Mouse (Mus musculus): ENCODE measurements around the gene Cacna1e. TPM values are rescaled to one million over a fixed set of nuclear protein-coding genes. Genes with fewer than 3 reads are reported as not detected.

The Cacna1e gene
- polyA plus RNA-seq, 1 experiment from 2014 or later: 0.39 TPM

DNA sequence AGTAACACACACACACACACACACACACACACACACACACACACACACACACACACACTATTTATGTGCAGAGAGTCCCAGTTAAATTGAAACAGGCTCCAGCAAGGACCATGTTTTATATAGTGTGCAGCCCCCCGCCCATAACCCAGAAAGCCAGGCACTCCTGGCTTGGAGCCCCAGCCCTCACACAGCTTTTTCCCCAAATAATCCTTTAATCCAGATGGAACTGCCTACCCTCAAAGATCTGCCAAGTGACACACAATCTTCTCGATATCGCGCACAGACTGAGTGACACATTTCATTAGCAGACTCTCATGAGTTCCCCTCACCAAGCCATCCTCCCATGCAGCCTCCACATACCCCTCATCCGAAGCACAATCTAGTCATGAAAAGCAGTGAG lies 4.2 kb upstream of the Cacna1e start:
- H3K9ac ChIP-seq (ENCODE audit: low read length): no peak overlapping the region
- DNase-seq (ENCODE audit: low spot score) (no peak), ATAC-seq (ENCODE audit: low FRiP score, low TSS enrichment) (no peak)
- WGBS: 62% methylated on average over 5 of the region's 5 CpGs
- H3K4me3 ChIP-seq (ENCODE audit: low read depth, low read length): no peak overlapping the region
- no peaks in the 10 kb centered on the region for H3K4me1 ChIP-seq (replicated peaks; ENCODE audit: control insufficient read depth, insufficient read depth)
- no peaks in the 10 kb centered on the region for H3K27me3 ChIP-seq (ENCODE audit: control insufficient read depth, insufficient read depth, low read length)
- no peak overlapping the region for H3K27ac ChIP-seq (replicated peaks)
- H3K4me2 ChIP-seq (replicated peaks; ENCODE audit: low read depth): no peak overlapping the region
- TF ChIP-seq CTCF (IDR thresholded peaks at IDR 0.05; ENCODE audit: low read depth): no peak
- TF ChIP-seq EP300 (optimal IDR thresholded peaks at IDR 0.05): no peak
- H3K9me3 ChIP-seq (ENCODE audit: control insufficient read depth, low read length): no peaks in the 10 kb centered on the region
- H3K36me3 ChIP-seq (ENCODE audit: control insufficient read depth, insufficient read depth, low read length): no peaks in the 10 kb centered on the region

DNA sequence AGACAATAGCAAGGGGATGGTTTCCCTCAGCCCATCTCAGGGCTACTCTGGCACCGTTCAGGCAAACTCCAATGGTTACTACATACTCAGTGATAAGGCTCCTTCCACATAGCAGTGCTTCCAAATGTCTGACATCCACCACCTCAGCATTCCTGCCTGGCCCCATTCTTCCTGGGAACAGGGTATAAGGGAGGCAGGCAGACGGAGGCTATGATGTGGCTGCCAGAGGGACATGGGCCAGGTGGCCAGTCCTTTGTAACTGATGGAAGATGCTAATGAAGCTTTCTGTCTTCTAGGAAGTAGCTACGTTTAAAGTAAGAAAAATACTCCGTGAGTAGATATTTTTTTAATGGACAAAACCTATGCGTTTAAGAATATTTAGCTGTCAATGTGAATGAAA lies 3.7 kb upstream of the Cacna1e start:
- TF ChIP-seq CTCF (IDR thresholded peaks at IDR 0.05; ENCODE audit: low read depth): no peak
- no peak for TF ChIP-seq EP300 (optimal IDR thresholded peaks at IDR 0.05)
- ATAC-seq (ENCODE audit: low FRiP score, low TSS enrichment) (no peak), DNase-seq (ENCODE audit: low spot score) (no peak)
- H3K27me3 ChIP-seq (ENCODE audit: control insufficient read depth, insufficient read depth, low read length): no peaks in the 10 kb centered on the region
- no peak overlapping the region for H3K4me2 ChIP-seq (replicated peaks; ENCODE audit: low read depth)
- no peaks in the 10 kb centered on the region for H3K9me3 ChIP-seq (ENCODE audit: control insufficient read depth, low read length)
- H3K27ac ChIP-seq (replicated peaks): no peak overlapping the region
- no peaks in the 10 kb centered on the region for H3K36me3 ChIP-seq (ENCODE audit: control insufficient read depth, insufficient read depth, low read length)
- no peak overlapping the region for H3K9ac ChIP-seq (ENCODE audit: low read length)
- no peak overlapping the region for H3K4me3 ChIP-seq (ENCODE audit: low read depth, low read length)
- 71% methylated on average over 5 of the region's 5 CpGs for WGBS
- H3K4me1 ChIP-seq (replicated peaks; ENCODE audit: control insufficient read depth, insufficient read depth): no peaks in the 10 kb centered on the region

DNA sequence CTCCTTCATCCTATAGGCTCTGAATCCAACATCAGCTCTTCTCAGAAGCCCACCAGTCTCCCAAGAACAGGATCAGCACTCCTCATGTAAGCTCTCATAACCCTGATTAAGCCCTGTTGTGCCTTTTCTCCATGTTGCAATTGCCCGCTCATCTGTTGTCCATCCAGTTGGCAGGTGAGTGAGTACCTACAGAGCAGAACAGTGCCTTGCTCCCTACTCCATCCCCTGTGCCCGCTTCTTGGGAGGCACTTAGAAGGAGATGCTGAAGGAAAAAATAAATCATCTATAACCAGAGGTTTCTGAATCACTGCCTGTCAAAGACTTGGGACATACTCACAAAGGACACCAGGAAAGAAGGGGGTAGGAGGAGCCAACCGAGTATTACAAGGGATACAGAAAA lies 3.2 kb upstream of the Cacna1e start:
- Histone ChIP-seq H3K4me1 (replicated peaks; ENCODE audit: control insufficient read depth, insufficient read depth) (no peaks in the 10 kb centered on the region), H3K4me2 (replicated peaks; ENCODE audit: low read depth) (no peak overlapping the region), H3K9ac (ENCODE audit: low read length) (no peak overlapping the region), H3K27me3 (ENCODE audit: control insufficient read depth, insufficient read depth, low read length) (no peaks in the 10 kb centered on the region), H3K9me3 (ENCODE audit: control insufficient read depth, low read length) (no peaks in the 10 kb centered on the region), H3K4me3 (ENCODE audit: low read depth, low read length) (no peak overlapping the region), H3K27ac (replicated peaks) (no peak overlapping the region), H3K36me3 (ENCODE audit: control insufficient read depth, insufficient read depth, low read length) (no peaks in the 10 kb centered on the region)
- ATAC-seq (ENCODE audit: low FRiP score, low TSS enrichment) (no peak), DNase-seq (ENCODE audit: low spot score) (no peak)
- TF ChIP-seq EP300 (optimal IDR thresholded peaks at IDR 0.05) (no peak), CTCF (IDR thresholded peaks at IDR 0.05; ENCODE audit: low read depth) (no peak)
- 88% methylated on average over 3 of the region's 3 CpGs for WGBS

DNA sequence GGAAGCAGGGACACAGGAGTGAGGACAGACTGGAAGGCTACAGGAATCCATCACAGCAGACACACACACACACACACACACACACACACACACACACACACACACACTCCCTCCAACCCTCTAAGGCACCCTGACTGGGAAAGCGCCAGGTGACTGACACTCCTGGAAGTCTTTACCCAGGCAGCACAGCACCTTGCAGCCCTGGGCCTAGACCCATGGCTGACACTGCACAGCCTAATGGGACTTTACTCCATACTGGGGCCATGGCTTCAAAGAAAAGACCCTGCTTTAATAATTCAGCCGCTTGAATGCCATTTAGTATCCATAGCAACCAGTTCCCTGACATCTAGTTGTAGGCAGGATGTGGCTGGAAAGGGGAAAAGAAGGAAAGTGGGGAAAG lies 2.3 kb upstream of the Cacna1e start:
- Histone ChIP-seq H3K27ac (replicated peaks) (no peak overlapping the region), H3K4me1 (replicated peaks; ENCODE audit: control insufficient read depth, insufficient read depth) (no peaks in the 10 kb centered on the region), H3K4me3 (ENCODE audit: low read depth, low read length) (no peak overlapping the region), H3K9ac (ENCODE audit: low read length) (no peak overlapping the region), H3K4me2 (replicated peaks; ENCODE audit: low read depth) (no peak overlapping the region), H3K36me3 (ENCODE audit: control insufficient read depth, insufficient read depth, low read length) (no peaks in the 10 kb centered on the region), H3K27me3 (ENCODE audit: control insufficient read depth, insufficient read depth, low read length) (no peaks in the 10 kb centered on the region), H3K9me3 (ENCODE audit: control insufficient read depth, low read length) (no peaks in the 10 kb centered on the region)
- DNase-seq (ENCODE audit: low spot score) (no peak), ATAC-seq (ENCODE audit: low FRiP score, low TSS enrichment) (no peak)
- TF ChIP-seq CTCF (IDR thresholded peaks at IDR 0.05; ENCODE audit: low read depth): no peak
- no peak for TF ChIP-seq EP300 (optimal IDR thresholded peaks at IDR 0.05)
- WGBS: 45% methylated on average over 2 of the region's 2 CpGs

DNA sequence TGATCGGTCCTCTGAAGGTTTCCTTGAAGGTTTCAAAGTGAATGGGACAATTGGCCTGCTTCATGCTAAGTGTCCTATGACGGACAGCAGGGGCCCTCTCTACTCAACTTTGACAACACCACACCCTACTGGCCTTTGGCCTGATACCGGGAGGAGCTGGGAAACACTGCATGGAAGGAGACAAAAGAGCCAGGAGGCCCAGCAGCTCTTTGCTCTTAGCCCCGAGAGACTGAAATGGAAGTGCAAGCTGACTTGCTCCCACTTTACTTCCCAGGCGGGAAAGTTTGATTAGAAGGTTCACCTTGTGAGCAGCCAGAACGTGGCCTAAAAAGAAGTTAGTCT lies 877 bp upstream of the Cacna1e start:
- Histone ChIP-seq H3K36me3 (ENCODE audit: control insufficient read depth, insufficient read depth, low read length) (no peaks in the 10 kb centered on the region), H3K4me3 (ENCODE audit: low read depth, low read length) (no peak overlapping the region), H3K9ac (ENCODE audit: low read length) (no peak overlapping the region), H3K4me2 (replicated peaks; ENCODE audit: low read depth) (no peak overlapping the region), H3K4me1 (replicated peaks; ENCODE audit: control insufficient read depth, insufficient read depth) (no peaks in the 10 kb centered on the region), H3K27me3 (ENCODE audit: control insufficient read depth, insufficient read depth, low read length) (no peaks in the 10 kb centered on the region), H3K27ac (replicated peaks) (no peak overlapping the region), H3K9me3 (ENCODE audit: control insufficient read depth, low read length) (no peaks in the 10 kb centered on the region)
- 62% methylated on average over 6 of the region's 6 CpGs for WGBS
- DNase-seq (ENCODE audit: low spot score) (no peak), ATAC-seq (ENCODE audit: low FRiP score, low TSS enrichment) (no peak)
- TF ChIP-seq CTCF (IDR thresholded peaks at IDR 0.05; ENCODE audit: low read depth) (no peak), EP300 (optimal IDR thresholded peaks at IDR 0.05) (no peak)

DNA sequence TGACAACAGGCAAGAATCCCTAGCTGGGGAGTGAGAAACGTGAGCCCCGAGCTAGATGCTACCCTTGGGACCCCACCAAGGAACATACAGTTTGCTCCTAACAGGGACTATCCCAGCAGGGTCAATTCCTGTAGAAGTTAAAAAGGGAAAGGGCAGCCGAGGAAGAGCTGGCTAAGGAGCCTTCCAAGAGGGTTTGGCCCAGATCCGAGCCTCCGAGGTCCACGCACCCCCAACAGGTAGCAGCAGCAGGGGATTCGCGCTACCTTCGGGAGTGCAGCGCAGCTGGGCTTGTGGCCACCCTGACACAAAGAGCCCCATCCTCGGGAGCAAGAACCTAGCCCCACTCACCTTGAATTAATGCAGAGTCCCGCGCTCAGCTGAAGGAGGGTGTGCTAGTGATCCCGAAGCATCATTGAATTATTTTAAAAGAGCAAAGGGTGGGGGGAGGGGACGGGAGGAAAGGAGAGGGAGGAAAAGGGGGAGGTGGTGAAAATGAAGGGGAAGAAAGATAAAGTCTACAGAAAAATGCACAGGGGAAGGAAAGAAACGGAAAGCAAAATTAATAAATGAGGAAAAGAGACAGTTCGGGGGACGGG lies 607 bp downstream of the Cacna1e start:
- H3K4me3 ChIP-seq (ENCODE audit: low read depth, low read length): peak overlapping the region; percentile 40
- ATAC-seq (ENCODE audit: low FRiP score, low TSS enrichment) (no peak), DNase-seq (ENCODE audit: low spot score) (no peak)
- H3K9ac ChIP-seq (ENCODE audit: low read length): peak overlapping the region; percentile 50
- 6% methylated on average over 18 of the region's 18 CpGs for WGBS
- peak overlapping the region; percentile 60 for H3K4me2 ChIP-seq (replicated peaks; ENCODE audit: low read depth)
- no peak overlapping the region for H3K27ac ChIP-seq (replicated peaks)
- H3K9me3 ChIP-seq (ENCODE audit: control insufficient read depth, low read length): no peaks in the 10 kb centered on the region
- H3K27me3 ChIP-seq (ENCODE audit: control insufficient read depth, insufficient read depth, low read length): no peaks in the 10 kb centered on the region
- TF ChIP-seq EP300 (optimal IDR thresholded peaks at IDR 0.05) (no peak), CTCF (IDR thresholded peaks at IDR 0.05; ENCODE audit: low read depth) (no peak)
- no peaks in the 10 kb centered on the region for H3K36me3 ChIP-seq (ENCODE audit: control insufficient read depth, insufficient read depth, low read length)
- no peaks in the 10 kb centered on the region for H3K4me1 ChIP-seq (replicated peaks; ENCODE audit: control insufficient read depth, insufficient read depth)
